Mouse (Mus musculus) cerebellum, adult 2 months (tissue): ENCODE measurements around the gene Lama2.

Experiments
- CTCF ChIP-seq: fragments of 200-500 bp; IDR thresholded peaks from 2 replicates; pipeline ENCODE4 v1.5.1; 2011; ENCODE audit warnings: low read depth, mild to moderate bottlenecking, control low read depth, low read length, moderate library complexity, borderline replicate concordance; ENCODE audit not compliant: insufficient read depth
- POLR2A ChIP-seq: fragments of 200-500 bp; IDR thresholded peaks from 2 replicates; pipeline ENCODE4 v1.6.1; 2011; ENCODE audit warnings: low read length, control low read depth, borderline replicate concordance; ENCODE audit not compliant: insufficient read depth

DNA sequence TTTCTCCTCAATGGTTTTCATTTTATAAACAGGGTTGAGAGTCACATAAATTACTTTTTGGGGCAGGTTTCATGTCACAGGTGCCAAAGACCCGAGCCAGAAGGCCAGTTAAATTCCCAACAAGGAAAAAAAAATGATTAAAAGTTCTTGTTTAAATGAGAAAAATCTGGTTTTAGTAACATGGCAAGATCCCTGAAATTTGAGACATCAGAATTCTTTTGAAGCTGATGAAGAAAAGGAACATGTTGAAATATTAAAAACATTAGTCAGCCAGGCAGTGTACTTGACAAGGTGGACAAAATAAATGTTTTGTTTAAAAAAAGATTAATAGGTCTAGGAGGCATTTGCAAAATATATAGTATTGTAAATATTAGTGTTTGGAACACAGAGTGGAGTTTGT is 634.1 kb downstream of the Lama2 start:
- TF ChIP-seq CTCF (no peak), POLR2A (no peak)
